Mouse (Mus musculus) heart, postnatal 0 days (tissue): ENCODE data around the gene Gm27021.

Source experiments
- CTCF ChIP-seq: IDR thresholded peaks from 2 replicates; pipeline ENCODE4 v1.5.1; 2016; ENCODE audit warnings: antibody characterized with exemption, control low read depth, low read depth
- EP300 ChIP-seq: IDR thresholded peaks from 2 replicates; pipeline ENCODE4 v1.6.1; 2016; ENCODE audit warnings: antibody characterized with exemption, low read depth

DNA sequence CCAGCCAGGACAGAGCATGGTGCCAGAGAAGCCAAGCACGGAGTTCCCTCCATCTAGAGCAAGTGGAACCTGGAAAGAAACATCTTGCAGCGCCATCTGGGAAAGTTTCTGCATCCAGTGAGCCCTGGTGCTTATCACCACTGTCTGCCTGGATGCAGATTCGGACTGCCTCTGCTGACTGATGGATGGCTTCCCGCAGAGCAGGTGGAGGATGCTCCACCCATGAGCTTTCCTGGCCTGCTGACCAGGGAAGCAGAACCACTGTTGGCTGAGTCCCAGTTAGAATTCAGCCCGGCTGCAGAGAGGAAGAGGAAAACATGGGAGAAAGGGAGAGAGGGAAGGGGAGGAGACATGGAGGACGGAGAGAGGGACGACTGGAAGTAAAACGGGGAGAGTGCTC lies 19.9 kb upstream of the Gm27021 start:
- no peak for TF ChIP-seq CTCF
- TF ChIP-seq EP300, result no peak
